Mouse (Mus musculus) hindbrain, embryonic 16.5 days (tissue): ENCODE data around the gene Ncl. TPM values are rescaled to one million over a fixed set of nuclear protein-coding genes. Genes with fewer than 3 reads are reported as not detected.

Experiments
- ATAC-seq: fragments of 200-750 bp; cut with Nextera tagmentation; 2 replicates; pipeline ENCODE4 v1.8.0; 2017; ENCODE audit warnings: moderate TSS enrichment, moderate library complexity
- H3K27ac ChIP-seq: fragments of 300-500 bp; sonication (generic); 2 replicates; pipeline ENCODE4 v1.5.1; 2014; ENCODE audit warnings: low read depth, mild to moderate bottlenecking, control low read depth, low read length, moderate library complexity
- H3K27me3 ChIP-seq: fragments of 300-500 bp; sonication (generic); replicated peaks from 2 replicates; pipeline ENCODE4 v1.6.1; 2014; ENCODE audit warnings: low read length; ENCODE audit not compliant: control insufficient read depth, insufficient read depth
- H3K36me3 ChIP-seq: fragments of 300-500 bp; sonication (generic); 2 replicates; pipeline ENCODE4 v1.6.1; 2014; ENCODE audit warnings: mild to moderate bottlenecking, low read length, moderate library complexity, mixed read lengths; ENCODE audit not compliant: control insufficient read depth, insufficient read depth
- H3K4me1 ChIP-seq: fragments of 300-500 bp; sonication (generic); 2 replicates; pipeline ENCODE4 v1.6.1; 2014; ENCODE audit warnings: low read depth, low read length; ENCODE audit not compliant: control insufficient read depth, insufficient read depth
- H3K4me2 ChIP-seq: fragments of 300-500 bp; sonication (generic); 2 replicates; pipeline ENCODE4 v1.6.1; 2014; ENCODE audit warnings: mild to moderate bottlenecking, low read length, control low read depth, moderate library complexity
- H3K4me3 ChIP-seq: fragments of 300-500 bp; sonication (generic); 2 replicates; pipeline ENCODE4 v1.5.1; 2014; ENCODE audit warnings: mild to moderate bottlenecking, low read length, control low read depth, moderate library complexity
- H3K9ac ChIP-seq: fragments of 300-500 bp; sonication (generic); 2 replicates; pipeline ENCODE4 v1.6.1; 2014; ENCODE audit warnings: low read depth, mild to moderate bottlenecking, control low read depth, low read length, moderate library complexity
- H3K9me3 ChIP-seq: fragments of 300-500 bp; sonication (generic); 2 replicates; pipeline ENCODE4 v1.6.1; 2014; ENCODE audit warnings: mild to moderate bottlenecking, low read length, moderate library complexity; ENCODE audit not compliant: control insufficient read depth
- WGBS: fragments of 180-500 bp; shearing (Covaris S2); extraction: QIAGEN DNeasy Blood & Tissue Kit; methylation state at CpG from one replicate; pipeline ENCODE4 v1.1.7; 2014; 5-methylcytosine and 5-hydroxymethylcytosine counted together
- polyA plus RNA-seq: library from polyadenylated mRNA; unstranded; fragments of >200 nt; fragmentation: Nextera tagmentation; extraction: Ambion mirVana; gene quantifications from 2 replicates; pipeline ENCODE4 v1.2.1, GENCODE M21; 2015

The Ncl gene
- polyA plus RNA-seq = 205 and 214 TPM in 2 replicates

- Histone ChIP-seq H3K4me1 (peaks cover 21% of the 10 kb centered on the region), H3K4me2 (peak within 1 kb of the TSS; percentile 90), H3K36me3 (peaks cover 27% of the 10 kb centered on the region), H3K27me3 (no peaks in the 10 kb centered on the region), H3K4me3 (peak within 1 kb of the TSS; percentile 82), H3K27ac (peak within 1 kb of the TSS; percentile 99), H3K9ac (peak within 1 kb of the TSS; percentile 91), H3K9me3 (no peaks in the 10 kb centered on the region)
- under 1% methylated on average over 91 of the region's 102 CpGs for WGBS
- peak; percentile 98 for ATAC-seq
These were observed at the start of gene Ncl for GRCm38 (mm10) chr1:86358906-86359797. Gene Ncl, minus strand, starts transcription at chr1:86359400.

- WGBS = 76% methylated on average over 10 of the region's 10 CpGs
- H3K9ac ChIP-seq = no peak overlapping the region
- no peak overlapping the region for H3K4me3 ChIP-seq
- H3K4me1 ChIP-seq = no peaks in the 10 kb centered on the region
- no peaks in the 10 kb centered on the region for H3K9me3 ChIP-seq
- H3K36me3 ChIP-seq = no peaks in the 10 kb centered on the region
- no peaks in the 10 kb centered on the region for H3K27me3 ChIP-seq
- no peak for ATAC-seq
- no peak overlapping the region for H3K27ac ChIP-seq
- H3K4me2 ChIP-seq = no peak overlapping the region
These were observed 49.3 kb upstream of the Ncl start for GRCm38 (mm10) chr1:86408515-86408914.

- 60% methylated on average over 8 of the region's 8 CpGs for WGBS
- Histone ChIP-seq H3K9ac (no peak overlapping the region), H3K36me3 (no peaks in the 10 kb centered on the region), H3K4me3 (no peak overlapping the region), H3K4me2 (no peak overlapping the region), H3K4me1 (no peaks in the 10 kb centered on the region), H3K27me3 (no peaks in the 10 kb centered on the region), H3K9me3 (no peaks in the 10 kb centered on the region), H3K27ac (no peak overlapping the region)
- ATAC-seq = no peak
These were observed 47.7 kb upstream of the Ncl start for GRCm38 (mm10) chr1:86406914-86407313.

- WGBS = 85% methylated on average over 4 of the region's 4 CpGs
- Histone ChIP-seq H3K4me2 (no peak overlapping the region), H3K4me3 (no peak overlapping the region), H3K4me1 (no peaks in the 10 kb centered on the region), H3K9ac (no peak overlapping the region), H3K36me3 (no peaks in the 10 kb centered on the region), H3K9me3 (no peaks in the 10 kb centered on the region), H3K27ac (no peak overlapping the region), H3K27me3 (no peaks in the 10 kb centered on the region)
- no peak for ATAC-seq
These were observed 47.1 kb upstream of the Ncl start for GRCm38 (mm10) chr1:86406313-86406712.

- no peak for ATAC-seq
- WGBS = 65% methylated on average over 5 of the region's 5 CpGs
These were observed 45.6 kb upstream of the Ncl start for GRCm38 (mm10) chr1:86404834-86405233.

GRCm38 (mm10) chr1:86400096-86400754, 41.0 kb upstream of the Ncl start:
- no peaks in the 10 kb centered on the region for H3K27me3 ChIP-seq
- H3K9me3 ChIP-seq = no peaks in the 10 kb centered on the region
- no peaks in the 10 kb centered on the region for H3K36me3 ChIP-seq
- 83% methylated on average over 8 of the region's 8 CpGs for WGBS
- H3K4me3 ChIP-seq = no peak overlapping the region
- H3K4me2 ChIP-seq = no peak overlapping the region
- H3K9ac ChIP-seq = no peak overlapping the region
- H3K4me1 ChIP-seq = no peaks in the 10 kb centered on the region
- ATAC-seq = no peak
- H3K27ac ChIP-seq = no peak overlapping the region

More at GRCm38 (mm10) chr1:86404834-86405233, 45.6 kb upstream of the Ncl start:
- no peak overlapping the region for H3K4me3 ChIP-seq
- no peaks in the 10 kb centered on the region for H3K4me1 ChIP-seq
- H3K36me3 ChIP-seq = no peaks in the 10 kb centered on the region
- H3K9ac ChIP-seq = no peak overlapping the region
- no peak overlapping the region for H3K4me2 ChIP-seq
- H3K9me3 ChIP-seq = no peaks in the 10 kb centered on the region
- H3K27ac ChIP-seq = no peak overlapping the region
- H3K27me3 ChIP-seq = no peaks in the 10 kb centered on the region

GRCm38 (mm10) chr1:86399322-86399721, 40.1 kb upstream of the Ncl start:
- whole genome bisulfite sequencing = 77% methylated on average over 2 of the region's 3 CpGs
- no peaks in the 10 kb centered on the region for H3K36me3 ChIP-seq
- no peak for ATAC-seq
- H3K9me3 ChIP-seq = no peaks in the 10 kb centered on the region
- no peak overlapping the region for H3K27ac ChIP-seq
- H3K4me2 ChIP-seq = no peak overlapping the region
- H3K27me3 ChIP-seq = no peaks in the 10 kb centered on the region
- no peak overlapping the region for H3K4me3 ChIP-seq
- H3K9ac ChIP-seq = no peak overlapping the region
- no peaks in the 10 kb centered on the region for H3K4me1 ChIP-seq

GRCm38 (mm10) chr1:86398222-86398621, 39.0 kb upstream of the Ncl start:
- no peak overlapping the region for H3K4me3 ChIP-seq
- H3K9me3 ChIP-seq = no peaks in the 10 kb centered on the region
- H3K4me1 ChIP-seq = no peaks in the 10 kb centered on the region
- H3K36me3 ChIP-seq = no peaks in the 10 kb centered on the region
- H3K9ac ChIP-seq = no peak overlapping the region
- no peak overlapping the region for H3K27ac ChIP-seq
- H3K27me3 ChIP-seq = no peaks in the 10 kb centered on the region
- no peak for ATAC-seq
- H3K4me2 ChIP-seq = no peak overlapping the region
- WGBS = 72% methylated on average over 7 of the region's 7 CpGs

- Histone ChIP-seq H3K4me2 (no peak overlapping the region), H3K27ac (no peak overlapping the region), H3K4me3 (no peak overlapping the region), H3K4me1 (no peaks in the 10 kb centered on the region), H3K9ac (no peak overlapping the region), H3K36me3 (no peaks in the 10 kb centered on the region), H3K9me3 (no peaks in the 10 kb centered on the region), H3K27me3 (no peaks in the 10 kb centered on the region)
- WGBS = 84% methylated on average over 8 of the region's 8 CpGs
- no peak for ATAC-seq
These were observed 38.4 kb upstream of the Ncl start for GRCm38 (mm10) chr1:86397621-86398020.
